Mouse (Mus musculus): Measurements from ENCODE around the gene Shcbp1l.

Shcbp1l gene

GRCm38 (mm10) chr1:153486767-153487499 lies 62.0 kb downstream of the Shcbp1l start:
- no peak for DNase-seq (ENCODE audit: low read depth)

DNA sequence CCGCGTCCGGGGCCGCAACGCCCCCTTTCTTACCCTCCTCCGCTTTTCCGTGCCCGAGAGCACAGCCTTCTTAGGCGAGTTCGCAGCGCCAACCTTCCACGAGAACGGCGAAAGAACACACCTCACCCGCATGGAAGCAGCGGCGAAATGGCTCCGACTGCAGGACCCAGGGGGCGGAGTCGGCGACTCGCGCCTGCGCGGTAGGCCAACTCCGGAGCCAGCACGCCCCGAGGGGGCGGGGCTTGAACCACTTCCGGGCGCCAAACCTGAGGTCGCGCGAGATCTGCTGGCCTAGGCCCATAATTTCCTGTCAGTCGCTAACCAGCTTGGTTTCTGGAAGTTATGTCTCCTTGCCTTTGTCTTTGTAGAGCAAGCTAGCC lies 62.5 kb downstream of the Shcbp1l start, which contains the start of gene Dhx9:
TSS of gene Dhx9 (minus strand) at position 161 of the 380 bp plus-strand sequence.
- DNase-seq (ENCODE audit: low read depth): peak; percentile 84

- DNase-seq (ENCODE audit: low read depth): no peak
Measured at GRCm38 (mm10) chr1:153489132-153489531, 64.2 kb downstream of the Shcbp1l start.

- no peak for DNase-seq (ENCODE audit: low read depth)
Measured at GRCm38 (mm10) chr1:153489540-153489939, 64.6 kb downstream of the Shcbp1l start.

DNA sequence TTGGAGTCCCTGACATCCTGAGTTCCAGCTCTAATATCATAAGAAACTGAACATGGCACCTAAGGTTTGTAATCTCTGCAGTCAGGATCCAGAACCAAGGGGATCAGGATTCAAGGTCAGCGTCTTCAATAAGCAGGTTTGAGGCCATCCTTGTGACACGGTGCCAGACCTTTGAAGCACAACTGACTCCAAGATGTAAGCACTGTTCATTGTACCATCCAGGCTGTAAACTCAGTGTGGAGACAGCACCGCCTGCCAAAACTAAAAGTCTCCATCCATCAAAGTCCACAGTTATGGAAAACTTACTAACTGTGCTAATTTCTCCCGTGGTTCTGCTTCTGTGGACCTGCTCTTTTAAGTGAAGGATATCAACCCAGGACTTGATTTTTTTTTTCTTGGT lies 65.0 kb downstream of the Shcbp1l start:
- no peak for DNase-seq (ENCODE audit: low read depth)

DNA sequence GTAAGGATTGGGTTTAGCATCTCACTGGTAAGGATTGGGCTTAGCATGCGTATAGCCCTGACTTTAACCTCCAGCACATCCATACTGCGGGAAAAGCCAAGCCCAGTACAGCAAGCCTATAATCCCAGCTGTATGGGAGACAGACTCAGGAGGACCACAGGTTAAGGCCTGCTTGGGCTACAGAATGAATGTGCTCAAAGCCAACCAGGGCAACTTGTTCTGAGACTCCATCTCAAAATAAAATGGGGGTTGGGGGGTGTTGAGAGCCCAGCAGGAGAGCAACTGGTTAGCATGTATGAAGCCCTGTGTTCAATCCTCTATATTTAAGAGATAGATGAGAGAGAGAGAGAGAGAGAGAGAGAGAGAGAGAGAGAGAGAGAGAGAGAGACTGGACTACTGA lies 66.4 kb downstream of the Shcbp1l start:
- DNase-seq (ENCODE audit: low read depth): no peak

GRCm38 (mm10) chr1:153491822-153492221 lies 66.9 kb downstream of the Shcbp1l start:
- no peak for DNase-seq (ENCODE audit: low read depth)

- no peak for DNase-seq (ENCODE audit: low read depth)
Measured at GRCm38 (mm10) chr1:153493338-153493737, 68.4 kb downstream of the Shcbp1l start.

GRCm38 (mm10) chr1:153493931-153494330 lies 69.0 kb downstream of the Shcbp1l start:
- DNase-seq (ENCODE audit: low read depth): no peak

DNA sequence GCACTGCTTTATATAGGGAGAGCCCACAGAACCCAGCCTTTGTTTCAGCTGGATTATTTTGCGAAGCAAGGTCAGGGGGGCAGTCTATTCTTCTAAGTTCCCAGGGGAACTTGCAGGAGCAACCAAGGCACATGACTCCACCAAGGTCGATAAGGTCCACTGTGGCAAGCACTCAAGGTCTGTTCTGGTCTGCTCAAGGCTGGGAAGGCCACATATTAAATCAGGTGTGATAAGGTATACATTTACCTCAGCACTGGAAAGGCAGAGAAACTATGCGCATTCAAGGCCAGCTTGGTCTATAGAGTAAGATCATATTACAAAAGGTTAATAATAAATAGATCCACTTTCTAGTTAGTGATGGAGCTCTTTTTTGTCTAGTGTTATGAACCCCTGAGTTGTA lies 71.1 kb downstream of the Shcbp1l start:
- DNase-seq (ENCODE audit: low read depth): no peak

DNA sequence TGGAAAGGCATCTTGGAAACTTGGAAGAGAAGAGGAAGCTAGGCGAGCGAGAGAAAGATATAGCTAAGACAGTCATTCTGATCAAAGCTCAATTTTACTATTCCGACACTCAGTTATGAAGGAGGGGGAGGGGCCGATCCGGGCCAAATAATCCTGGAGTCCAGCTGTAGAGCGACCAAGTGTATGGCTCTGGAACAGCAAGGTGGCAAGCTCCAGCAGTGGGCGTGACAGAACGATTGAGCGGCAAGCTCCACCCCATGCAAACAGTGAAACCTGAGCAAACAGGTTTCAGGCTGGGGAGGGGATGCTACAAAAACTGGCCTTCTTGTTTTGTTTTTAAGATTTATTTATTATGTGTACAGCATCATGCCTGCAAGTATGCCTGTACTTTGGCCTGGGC lies 75.1 kb downstream of the Shcbp1l start:
- DNase-seq (ENCODE audit: low read depth): no peak

DNA sequence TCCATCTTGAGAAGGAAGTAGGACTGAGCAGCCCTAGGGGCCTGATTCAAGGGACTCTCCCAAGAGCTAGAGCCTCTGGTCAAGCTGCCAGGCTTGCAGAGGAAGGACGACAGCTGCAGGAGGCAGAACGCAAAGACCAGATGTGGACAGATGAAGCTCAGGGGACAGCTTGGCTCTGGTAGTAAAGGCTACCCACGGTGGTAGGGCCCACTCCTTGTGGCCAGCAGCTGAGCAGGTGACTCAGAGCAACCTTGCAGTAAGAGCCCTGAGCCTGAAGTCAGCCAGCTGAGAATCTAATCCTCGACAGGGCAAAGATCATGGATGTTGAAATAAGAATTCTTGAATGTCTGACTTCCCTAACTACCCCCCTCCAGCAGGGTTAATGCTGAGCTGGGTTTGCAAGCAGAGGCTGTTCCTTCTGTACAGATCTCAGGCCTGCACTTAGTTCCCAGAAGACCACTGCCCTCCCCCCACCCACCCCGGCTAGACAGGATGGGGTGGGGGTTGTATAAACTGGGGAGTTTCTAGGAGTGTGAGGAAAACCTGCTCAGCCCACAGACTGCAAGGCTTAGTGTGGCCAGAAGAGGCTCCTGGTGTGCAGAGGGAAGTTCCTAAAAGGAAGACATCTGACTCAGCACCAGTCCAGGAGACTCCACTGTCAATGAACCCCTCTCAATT lies 76.8 kb downstream of the Shcbp1l start:
- no peak for DNase-seq (ENCODE audit: low read depth)
